Mouse (Mus musculus): ENCODE measurements at regions not wholly inside any gene's neighbourhood (a gene's known extent, or its start where the extent isn't known, plus 50 kb on each side); places are given as distances from the start of the nearest gene placed in this dataset.

- no peak for DNase-seq
Measured at GRCm38 (mm10) chr16:51457166-51457565, 573.9 kb upstream of the Cblb start.

- DNase-seq: no peak
Measured at GRCm38 (mm10) chr16:51475690-51476089, 555.3 kb upstream of the Cblb start.

DNA sequence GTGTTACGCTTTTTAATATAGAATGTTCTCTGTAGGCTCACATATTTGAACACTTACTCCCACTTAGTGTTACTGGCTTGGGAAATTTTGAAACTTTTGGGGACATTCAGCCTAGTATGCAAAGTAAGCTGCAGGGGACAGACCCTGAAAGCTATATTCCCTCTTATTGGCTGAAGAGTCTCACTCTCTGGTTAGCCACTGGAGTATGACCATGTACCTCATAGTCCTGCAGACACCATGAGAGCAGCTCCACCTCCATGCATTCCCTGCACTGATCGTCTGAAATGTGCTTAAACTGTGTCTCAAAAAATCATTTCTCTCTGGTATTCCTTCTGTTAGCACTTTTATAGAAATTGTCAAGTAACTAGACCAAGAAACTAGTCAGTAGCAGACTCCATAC is 534.9 kb upstream of the Cblb start:
- DNase-seq: no peak

DNA sequence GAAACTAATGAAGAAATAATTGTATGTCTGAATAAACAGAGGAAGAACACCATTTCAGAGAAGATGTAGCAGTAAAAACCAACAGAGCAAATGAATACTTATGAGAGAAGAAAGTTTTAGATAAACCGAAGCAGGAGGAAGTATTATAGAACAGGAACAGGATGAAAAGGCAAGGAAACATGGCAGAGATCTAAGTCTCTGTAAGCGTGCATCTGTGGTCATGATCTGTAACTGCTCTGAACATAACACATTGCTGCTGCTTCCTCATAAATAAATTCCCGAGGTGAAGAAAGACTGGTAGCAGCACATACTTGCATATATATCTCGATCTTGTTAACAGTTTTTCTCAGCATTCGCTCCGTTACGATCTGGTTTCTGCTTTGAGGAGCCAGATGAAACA is 533.2 kb upstream of the Cblb start:
- no peak for DNase-seq

- no peak for DNase-seq
Measured at GRCm38 (mm10) chr16:51517079-51517478, 513.9 kb upstream of the Cblb start.

DNA sequence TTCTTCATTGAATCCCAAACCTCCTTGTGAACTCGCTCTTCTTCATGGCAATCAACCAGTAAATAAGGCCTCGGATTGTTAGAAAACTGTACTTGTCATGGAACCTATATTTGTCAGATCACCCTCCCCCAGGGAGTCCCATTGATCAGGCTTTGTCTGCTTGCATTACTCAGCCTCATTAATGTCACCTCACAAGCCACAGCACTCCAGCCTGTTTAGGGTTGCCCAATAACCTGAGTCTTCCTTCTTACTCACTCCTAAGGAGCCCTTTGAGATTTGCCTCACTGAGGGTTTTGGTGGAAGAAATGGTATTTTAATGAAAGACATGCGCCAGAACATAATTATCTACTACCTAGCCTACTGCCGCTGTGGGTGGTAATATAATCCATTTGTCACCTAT is 510.3 kb upstream of the Cblb start:
- no peak for DNase-seq

DNA sequence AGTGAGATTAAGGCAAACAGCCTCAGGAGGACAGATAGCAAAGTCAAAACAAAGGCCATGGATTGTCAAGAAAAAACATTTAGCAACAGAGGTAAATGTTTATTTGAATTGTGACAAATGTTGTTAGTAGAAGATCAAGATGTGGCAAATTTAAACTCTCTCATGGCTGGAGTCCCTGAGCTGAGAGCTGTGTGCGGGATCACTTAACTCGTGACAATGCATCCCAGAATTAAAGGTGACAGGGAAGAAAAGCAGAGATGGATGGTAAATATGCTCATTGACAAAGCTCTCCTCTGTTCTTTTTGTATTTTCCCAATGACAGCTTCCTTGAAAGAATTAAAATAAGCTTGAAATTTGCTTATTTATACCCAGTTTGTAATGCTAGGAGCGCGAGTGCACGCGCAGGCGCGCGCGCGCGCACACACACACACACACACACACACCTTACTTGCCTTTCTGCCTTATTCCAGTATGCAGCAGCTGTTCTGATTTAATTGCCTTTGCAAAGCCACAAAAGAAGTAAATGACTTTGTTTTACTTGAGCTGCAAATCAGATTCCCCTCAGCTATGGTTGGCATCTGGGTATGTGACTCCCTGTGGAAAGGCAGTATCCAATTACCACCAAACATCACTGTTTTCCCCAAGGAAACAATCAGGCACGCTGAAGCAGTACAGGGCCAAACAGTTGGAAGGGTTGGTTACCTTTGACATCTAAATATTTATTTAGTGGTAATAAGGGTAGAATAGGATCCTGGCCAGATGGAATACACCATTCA is 509.5 kb upstream of the Cblb start:
- no peak for DNase-seq

- no peak for DNase-seq
Measured at GRCm38 (mm10) chr16:51524023-51524422, 507.0 kb upstream of the Cblb start.

DNA sequence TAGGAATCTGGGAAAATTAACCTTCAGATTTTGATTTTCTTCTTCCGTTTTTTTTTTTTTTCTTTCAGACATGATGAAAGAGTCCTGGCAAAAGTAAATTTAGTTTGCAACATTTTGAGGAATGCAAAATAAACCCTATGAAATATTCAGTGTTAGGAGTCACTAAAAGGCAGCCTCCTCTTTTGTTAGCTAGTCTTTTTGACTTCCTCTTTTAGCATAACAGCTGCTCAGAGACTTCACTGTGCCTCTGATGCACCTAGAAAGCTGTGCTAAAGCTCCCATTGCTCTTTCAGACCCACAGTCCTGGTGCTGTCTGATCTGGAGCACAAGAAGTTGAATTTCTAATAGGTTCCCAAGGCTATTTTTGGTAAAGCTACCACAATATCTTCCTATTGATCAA is 498.5 kb upstream of the Cblb start:
- no peak for DNase-seq

DNA sequence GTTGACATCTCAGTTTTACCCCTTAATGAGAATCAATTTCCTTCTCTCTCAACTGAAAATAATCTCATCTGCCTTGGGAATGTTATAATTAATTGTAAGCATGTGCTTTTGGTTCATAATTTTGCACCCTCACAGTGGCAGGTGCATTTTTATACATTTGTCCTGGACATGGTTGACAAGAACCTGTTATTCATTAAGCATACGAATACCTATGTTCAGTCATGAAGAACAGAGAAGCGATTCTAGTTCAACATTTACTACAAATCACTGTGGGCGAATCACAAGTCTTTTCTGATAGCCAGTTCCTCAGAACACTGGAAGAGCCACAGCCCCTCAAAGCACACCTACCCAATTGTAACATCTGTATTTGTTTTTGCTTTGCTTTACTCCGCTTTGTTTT is 487.3 kb upstream of the Cblb start:
- no peak for DNase-seq

DNA sequence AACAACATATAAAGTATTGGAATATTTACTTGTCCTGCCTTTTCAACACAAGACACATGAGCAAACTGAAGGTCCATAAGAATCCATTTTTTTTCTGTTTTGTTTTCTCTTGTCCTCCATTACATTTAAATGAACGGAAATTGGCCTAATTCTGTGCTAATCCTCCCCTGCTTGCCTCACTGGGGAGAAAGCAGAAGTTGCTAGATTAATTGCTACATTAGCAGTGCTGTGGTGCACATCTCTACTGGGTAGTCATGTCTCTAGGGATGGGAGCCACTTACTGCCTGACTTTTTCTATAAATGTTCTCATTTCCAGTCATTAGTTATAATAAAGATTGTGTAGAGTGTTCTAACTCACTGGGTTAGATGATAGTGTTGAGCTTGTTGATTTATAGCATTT is 484.0 kb upstream of the Cblb start:
- no peak for DNase-seq

DNA sequence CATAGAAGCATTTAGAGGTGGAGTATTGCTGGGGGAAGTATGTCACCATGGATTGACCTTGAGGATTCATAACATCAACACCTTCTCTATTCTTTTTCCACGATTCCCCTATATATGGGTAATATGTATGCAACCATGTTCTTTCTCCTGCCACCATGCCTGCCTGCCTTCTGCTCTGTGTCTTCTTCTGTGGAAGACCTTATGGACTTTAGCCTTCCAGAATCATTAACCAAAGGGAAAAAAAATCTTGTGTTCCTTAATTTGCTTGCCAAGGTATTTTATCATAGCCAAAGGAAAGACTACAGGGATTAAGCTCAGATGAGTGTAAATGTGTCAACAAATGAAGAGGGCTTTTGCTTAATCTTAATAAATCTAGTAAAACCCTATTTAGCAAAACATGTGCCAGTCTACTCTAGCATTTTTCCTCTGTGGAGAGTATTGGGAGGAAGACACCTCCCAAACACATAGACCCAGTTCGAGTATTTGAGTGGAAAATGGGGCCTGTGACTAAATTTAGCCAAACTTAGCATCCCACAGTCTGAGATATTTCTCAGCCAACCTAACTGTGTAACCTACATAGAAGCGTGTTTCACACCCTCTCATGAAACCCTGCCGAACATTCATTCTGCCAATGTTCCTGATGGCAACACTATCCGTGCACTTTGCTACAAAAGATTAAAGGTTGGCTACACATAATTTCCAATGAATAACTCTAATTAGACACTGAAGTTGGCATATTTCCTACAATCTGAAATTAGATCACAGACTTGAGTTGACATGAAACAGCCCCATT is 468.0 kb upstream of the Cblb start:
- DNase-seq: no peak

GRCm38 (mm10) chr16:51564064-51564463 is 467.0 kb upstream of the Cblb start:
- no peak for DNase-seq

- no peak for DNase-seq
Measured at GRCm38 (mm10) chr16:51577915-51578593, 453.0 kb upstream of the Cblb start.

GRCm38 (mm10) chr16:51580525-51580924 is 450.5 kb upstream of the Cblb start:
- DNase-seq: no peak

- no peak for DNase-seq
Measured at GRCm38 (mm10) chr16:51589924-51590397, 441.1 kb upstream of the Cblb start.

DNA sequence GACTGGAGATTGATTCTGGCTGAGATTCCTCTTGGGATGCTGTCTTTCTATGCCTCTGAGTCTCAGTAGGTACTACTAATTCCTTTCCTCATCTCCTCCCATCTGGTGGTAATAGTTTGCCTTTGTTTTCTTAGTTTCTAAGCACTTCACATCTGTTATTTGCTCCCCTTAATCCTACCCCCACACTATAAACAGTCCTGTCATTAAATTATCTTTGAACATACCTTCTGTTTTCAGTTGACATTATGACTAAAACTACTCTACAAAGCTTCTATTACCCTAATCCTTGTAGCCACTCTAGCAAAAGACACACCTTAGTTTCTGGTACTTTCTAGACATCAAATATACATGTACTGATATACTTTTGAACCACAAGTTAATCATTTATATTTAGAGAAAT is 413.4 kb upstream of the Cblb start:
- DNase-seq: no peak

DNA sequence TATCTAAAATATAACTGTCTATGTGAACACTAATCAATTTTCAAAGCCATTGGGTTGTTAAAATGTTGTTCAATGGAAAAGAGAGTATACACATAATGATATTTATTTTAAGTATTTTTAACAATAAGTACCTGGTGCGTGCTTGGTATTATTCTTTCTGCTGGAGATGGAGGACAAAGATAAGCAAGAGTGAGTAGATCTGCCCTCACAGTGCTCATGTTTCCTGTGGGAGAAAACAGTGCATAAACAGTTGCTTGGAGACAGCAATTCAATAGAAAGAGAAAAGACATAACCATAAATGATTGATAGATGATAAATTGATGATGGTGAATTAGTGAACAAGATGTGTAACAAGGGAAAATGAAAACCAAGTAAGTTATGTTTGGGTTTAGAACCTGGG is 384.4 kb upstream of the Cblb start:
- no peak for DNase-seq

GRCm38 (mm10) chr16:51650100-51650499 is 380.9 kb upstream of the Cblb start:
- DNase-seq: no peak

- no peak for DNase-seq
Measured at GRCm38 (mm10) chr16:51650683-51651082, 380.3 kb upstream of the Cblb start.

DNA sequence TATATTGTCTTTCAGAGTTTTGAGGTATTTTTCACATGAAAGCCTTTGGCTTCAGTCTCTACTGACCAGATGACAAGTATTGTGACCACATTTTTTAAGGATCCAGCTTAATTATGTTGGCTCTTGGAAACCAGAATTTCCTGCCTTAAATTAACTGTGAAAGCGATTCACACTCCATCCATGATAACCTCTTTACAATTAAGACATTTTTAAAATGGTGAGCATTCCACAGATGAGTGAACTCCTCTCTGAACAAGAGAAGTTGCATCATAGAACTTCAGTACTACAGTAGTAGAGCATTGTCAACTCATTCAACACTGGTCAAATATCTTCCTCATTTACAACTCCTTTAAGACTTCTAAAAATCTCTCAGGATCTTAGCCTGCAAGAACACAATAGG is 369.3 kb upstream of the Cblb start:
- no peak for DNase-seq

GRCm38 (mm10) chr16:51664325-51664724 is 366.7 kb upstream of the Cblb start:
- no peak for DNase-seq

DNA sequence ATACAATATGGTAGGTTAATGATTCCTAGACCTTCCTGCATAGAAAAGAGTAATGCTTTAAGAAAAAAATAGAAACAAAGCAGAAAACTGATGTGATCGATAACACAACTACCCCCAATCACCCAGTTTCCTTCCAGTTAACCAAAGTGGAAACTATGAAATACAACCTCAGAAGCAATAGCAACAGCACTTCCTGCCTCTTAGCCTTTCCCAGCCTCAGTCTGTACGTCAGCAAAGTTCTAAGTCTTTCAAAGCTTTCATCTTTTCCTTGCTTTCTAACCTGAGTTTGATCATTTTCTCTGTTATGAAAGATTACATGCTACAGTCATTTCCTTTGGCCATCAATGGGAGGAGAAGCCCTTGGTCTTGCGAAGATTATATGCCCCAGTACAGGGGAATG is 355.9 kb upstream of the Cblb start:
- DNase-seq: no peak

Data from gastrocnemius, postnatal 10 days (tissue).